Mouse (Mus musculus): ENCODE measurements at regions not wholly inside any gene's neighbourhood (a gene's known extent, or its start where the extent isn't known, plus 50 kb on each side); places are given as distances from the start of the nearest gene placed in this dataset.
A peak's percentile ranks its signal among the peaks of the same experiment; 100 is the strongest.

GRCm38 (mm10) chr10:87432306-87432705 lies 61.2 kb downstream of the Ascl1 start:
- no peak for DNase-seq (ENCODE audit: low spot score)

DNA sequence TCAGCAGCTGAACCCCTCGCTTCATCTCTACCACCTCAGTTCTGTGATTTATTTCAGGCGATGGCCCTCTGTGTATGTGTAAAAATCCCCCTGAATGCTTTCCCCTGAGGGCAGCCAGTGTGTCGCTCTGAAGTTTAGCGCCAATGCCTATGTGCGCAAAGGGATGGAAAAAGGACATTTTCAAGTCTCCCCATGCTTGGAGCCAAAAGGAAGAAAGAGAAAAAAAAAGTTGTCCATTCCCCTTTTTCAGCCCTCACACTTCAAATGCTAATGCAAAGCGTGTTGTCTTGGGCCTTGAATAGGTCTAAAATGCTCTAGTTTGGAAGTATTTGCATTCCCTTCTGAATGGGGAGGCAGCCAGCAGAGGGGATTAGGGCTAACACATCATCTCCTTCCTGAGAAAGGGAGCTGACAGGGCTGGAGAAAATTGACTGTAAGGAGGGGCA lies 73.5 kb downstream of the Ascl1 start:
- DNase-seq (ENCODE audit: low spot score), result no peak

GRCm38 (mm10) chr10:87419245-87419939 lies 74.1 kb downstream of the Ascl1 start:
- no peak for DNase-seq (ENCODE audit: low spot score)

DNA sequence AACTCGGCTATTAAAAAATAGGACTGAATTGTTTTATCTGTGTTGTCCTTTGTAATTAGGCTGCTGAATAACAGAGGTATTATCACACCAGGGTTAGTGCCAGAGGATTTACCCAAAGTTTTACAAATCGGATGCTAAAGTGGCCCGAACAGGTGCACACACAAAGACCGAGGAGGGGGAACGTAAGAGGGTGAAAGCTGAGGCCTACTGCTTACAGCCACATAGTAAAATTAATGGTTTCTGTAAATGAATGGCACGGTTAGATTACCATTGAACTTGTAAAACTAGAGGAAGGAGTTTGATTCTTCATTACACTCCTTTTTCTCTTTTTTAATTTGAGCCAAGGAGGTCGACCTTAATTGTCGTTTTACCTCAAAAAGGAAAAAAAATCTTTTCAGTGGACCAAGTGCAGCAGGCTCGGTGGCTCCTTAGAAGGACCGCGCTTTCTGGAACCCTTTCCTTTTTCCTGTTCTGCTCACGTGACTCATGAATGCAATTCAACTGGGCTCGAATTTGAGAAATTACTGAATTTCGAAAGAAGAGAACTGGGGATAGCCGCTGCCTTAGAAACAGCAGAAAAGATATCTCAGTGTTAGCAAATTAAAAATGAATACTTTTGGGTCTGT lies 99.1 kb downstream of the Ascl1 start:
- DNase-seq (ENCODE audit: low spot score), result no peak

DNA sequence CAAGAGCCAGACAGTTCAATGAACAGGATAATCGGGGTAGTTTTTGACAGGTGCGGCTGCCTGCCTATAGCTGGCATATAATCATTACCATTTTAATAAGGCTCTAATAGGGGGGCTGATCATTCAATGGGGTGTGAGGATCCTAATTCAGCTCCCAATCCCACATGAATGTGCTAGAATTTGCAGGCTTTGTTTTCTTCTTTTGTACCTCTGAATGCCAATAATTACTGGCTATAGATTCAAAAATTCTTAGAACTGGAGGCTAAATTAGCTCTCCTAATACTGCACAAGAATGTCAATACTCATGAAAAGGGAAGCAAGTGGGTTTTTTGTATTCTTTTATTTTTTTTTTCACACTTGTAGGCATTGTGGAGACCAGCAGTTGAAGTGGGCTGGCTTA lies 104.3 kb downstream of the Ascl1 start:
- DNase-seq (ENCODE audit: low spot score), result no peak

DNA sequence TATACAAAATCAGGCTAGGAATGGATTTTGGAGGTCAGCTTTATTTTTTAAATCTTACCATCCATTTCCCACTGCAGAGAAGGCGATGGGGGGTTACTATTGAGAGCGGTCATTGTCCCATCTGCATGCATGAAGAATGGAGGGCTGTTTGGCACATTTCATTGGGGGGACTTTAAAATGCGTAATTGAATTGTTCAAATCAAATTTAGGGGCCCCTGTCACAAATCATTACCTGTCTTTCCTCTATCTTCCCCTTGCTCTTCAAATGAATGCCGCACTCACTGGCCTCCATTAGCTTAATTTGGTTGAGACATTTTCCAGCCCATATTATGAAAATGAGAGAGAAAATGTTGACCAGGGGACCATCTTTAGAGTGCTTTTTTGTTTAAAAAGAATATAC lies 108.2 kb downstream of the Ascl1 start:
- no peak for DNase-seq (ENCODE audit: low spot score)

DNA sequence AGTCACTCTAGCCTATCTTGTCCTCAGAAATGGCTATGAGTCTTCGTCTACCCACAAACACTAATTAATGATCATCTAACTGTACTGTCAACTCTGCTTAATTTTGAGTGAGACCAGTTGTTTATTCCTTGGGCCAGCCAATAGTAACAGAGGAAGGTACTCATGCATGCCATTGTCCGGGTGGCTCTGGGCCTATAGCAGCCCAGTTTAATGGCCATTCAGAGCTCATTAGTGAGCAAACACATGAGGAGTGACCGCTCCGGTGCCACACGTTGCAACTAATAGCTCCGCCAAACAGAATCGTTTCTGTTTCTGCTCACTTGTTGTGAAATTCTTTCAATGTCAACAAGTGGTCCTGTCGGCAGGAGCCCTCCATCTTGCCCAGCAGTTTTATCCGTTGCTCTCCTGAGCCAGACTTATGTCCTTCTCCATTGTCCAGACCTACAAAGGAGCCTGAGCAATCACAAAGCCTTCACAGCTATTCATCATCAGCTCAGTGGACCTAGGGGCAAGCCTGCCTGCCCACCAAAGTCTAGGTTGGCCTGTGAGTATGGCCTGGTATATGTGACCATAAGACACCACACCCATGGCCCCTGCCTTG lies 108.8 kb downstream of the Ascl1 start:
- no peak for DNase-seq (ENCODE audit: low spot score)

DNA sequence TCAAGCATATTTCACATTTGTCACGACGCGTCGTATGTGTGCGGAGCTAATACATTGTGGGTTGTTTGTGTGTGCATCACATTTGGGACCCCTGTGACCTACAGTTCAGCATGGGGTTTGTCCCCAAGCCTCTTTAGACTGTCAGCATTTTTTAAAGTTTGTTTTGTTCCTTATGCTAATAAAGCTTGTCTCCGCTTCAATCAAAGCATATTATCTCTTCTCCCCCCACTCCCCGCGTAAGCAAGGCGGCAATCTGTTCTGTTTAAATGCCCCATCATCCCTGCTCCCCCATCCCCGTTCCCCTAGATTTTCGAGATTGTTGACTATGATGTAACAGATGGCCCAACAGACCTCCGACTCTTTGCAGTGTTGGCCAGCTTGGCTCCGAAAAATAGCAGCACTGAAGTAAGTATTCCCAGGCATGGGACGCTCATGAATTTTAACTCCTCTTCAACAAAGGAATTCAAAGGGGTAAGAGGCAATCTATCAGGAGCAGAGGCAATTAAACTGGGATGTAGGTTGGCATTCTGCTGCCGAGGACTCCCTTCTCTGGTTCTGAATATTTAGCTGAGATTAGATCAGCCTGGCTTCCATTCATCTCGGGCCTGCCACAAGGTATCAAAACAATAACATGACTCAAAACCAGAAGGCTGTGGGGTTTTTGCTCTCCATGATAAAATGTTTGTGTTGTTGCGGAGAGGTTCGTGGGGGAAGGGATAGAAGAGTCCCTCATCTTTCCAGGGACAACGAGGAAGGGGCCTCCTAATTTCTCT lies 141.9 kb downstream of the Ascl1 start:
- DNase-seq (ENCODE audit: low spot score), result peak; percentile 28

DNA sequence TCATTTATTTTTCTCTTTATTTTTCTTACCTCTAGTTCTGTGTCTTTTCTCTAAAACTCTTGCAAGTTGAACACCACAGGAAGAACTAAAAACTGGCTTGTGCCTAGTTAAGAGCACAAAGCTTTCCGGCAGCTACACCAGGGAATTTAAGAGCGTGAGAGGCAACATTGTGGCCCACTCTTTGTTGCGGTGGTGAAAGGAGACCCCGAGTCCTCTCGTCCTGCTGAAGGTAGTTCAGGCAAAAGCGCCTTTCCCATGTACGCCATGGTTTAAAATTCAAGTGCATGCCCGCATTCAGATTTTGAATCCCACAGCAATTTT lies 142.4 kb downstream of the Ascl1 start:
- no peak for DNase-seq (ENCODE audit: low spot score)

DNA sequence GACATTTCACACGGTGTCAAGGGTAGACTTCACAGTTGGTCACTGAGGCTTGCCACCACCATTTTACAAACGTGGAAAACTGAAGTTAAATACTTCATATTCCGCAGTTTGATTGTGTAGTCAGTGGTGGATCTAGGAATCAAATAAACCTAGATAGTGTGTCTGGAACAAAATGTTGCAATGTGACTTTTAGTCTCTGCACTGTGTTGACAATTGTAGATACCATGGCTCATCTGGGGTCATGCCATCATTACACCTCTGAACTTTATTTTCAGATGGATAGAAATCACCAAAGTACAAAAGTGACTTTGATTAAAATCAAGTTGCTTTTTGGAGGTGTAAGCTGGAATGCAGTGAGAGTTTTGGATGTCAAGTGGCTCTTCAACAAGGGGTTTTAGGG lies 158.3 kb downstream of the Ascl1 start:
- no peak for DNase-seq (ENCODE audit: low spot score)

DNA sequence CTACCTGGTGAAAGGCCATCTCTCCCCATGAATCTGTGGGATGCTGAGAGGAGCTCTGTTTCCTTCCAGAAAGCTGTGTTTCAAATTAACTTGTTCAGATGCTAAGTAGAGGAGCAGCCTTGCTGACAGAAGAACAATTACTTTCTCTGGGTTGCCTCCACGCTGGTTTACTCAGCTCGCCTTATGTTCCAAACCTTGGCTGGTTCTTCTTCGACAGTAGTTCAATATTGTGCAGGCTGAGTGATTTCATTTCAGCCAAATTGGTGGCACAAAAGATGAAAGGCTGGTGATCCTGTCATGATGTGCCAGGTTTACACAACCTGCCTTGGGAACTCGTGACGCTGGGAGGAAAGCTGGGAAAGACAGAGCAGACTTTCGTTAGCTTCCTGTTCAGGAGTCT lies 160.1 kb downstream of the Ascl1 start:
- peak; percentile 13 for DNase-seq (ENCODE audit: low spot score)

- no peak for DNase-seq (ENCODE audit: low spot score)
These were observed 164.0 kb downstream of the Ascl1 start for GRCm38 (mm10) chr10:87329471-87329870.

DNA sequence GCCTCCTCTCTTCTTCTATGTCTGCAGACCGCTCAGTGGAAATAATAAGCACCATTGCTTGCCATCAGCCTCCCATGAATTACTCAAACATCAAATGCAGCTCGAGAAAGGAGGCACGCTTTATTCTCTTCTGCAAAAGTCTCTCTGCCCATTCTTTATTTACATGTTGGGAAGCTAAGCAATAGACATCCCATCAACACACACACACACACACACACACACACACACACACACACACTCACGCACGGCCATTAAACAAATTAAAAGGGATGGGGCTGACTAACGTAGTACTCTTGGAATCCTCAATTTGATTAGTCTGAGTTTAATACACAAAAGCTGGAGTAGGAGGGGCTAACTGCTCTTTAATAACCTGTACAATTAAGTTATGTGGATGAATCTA lies 167.7 kb downstream of the Ascl1 start:
- DNase-seq (ENCODE audit: low spot score), result no peak

- DNase-seq (ENCODE audit: low spot score), result no peak
These were observed 168.3 kb downstream of the Ascl1 start for GRCm38 (mm10) chr10:87325143-87325542.

GRCm38 (mm10) chr10:87309601-87310062 lies 183.8 kb downstream of the Ascl1 start:
- DNase-seq (ENCODE audit: low spot score), result no peak

DNA sequence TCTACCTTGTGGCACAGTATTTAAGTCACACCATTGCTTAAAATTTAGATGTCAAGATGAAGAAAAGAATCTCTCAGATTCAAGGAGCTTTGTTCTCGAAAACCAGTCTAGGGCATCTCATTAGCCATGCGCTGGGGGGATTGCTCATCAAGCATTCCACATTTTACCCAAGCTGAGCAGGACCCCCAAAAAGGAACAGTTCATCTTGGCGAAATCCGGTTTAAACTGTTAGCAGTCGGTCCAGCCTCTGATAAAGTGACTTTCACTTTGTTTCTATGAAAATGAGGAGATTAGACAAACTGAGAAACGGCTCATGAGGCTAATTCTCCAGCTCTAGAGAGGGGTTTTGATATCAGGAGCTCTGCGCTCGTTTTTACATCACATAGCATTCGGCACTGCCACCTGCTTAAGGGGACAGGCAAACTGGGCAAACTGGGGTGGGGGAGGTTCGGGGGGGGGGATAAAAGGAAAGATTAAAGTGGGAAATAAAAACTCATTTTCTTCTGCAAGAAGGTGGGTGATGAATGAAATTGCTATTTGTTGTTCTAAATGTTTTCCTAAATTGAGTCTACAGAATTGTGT lies 184.6 kb downstream of the Ascl1 start:
- no peak for DNase-seq (ENCODE audit: low spot score)

DNA sequence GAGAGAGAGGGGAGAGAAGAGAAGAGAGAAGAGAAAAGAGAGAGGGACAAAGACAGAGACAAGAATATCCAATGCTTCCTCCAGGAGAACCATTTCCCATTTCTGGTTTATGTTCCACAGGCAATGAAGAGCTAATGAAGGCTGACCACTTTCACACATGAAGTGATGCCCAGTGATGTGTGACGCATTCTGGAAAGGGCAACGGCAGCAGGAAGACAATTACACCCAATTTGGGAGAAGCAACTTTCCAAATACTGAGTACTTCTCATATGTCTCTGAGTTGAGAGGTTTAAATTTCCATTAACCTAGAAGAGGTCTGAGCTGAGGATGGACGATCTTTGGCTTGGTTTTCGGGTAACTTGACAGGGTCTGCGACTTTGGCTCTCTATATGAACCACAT lies 196.3 kb downstream of the Ascl1 start:
- no peak for DNase-seq (ENCODE audit: low spot score)

DNA sequence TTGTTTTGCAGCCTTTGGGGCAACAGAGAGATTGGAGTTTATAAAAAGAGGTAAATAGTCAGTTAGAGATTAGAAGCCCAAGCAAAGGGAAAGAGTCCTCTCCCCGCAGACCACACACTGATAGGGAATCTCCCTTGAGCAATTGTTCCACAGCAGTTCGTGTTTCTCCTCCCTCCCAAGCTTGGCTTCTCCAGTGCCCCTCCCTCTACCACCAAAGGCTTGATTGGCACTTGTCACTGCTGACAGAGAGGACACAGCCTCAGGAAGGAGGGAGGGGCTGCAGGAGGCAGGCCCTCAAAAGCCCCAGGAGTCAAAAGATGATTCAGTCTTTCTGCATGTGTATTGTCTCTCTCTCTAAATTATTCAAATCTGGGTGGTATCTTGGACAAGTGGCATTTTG lies 200.1 kb downstream of the Ascl1 start:
- DNase-seq (ENCODE audit: low spot score), result no peak

GRCm38 (mm10) chr10:87286831-87287230 lies 206.6 kb downstream of the Ascl1 start:
- no peak for DNase-seq (ENCODE audit: low spot score)

- no peak for DNase-seq (ENCODE audit: low spot score)
These were observed 209.2 kb downstream of the Ascl1 start for GRCm38 (mm10) chr10:87284296-87284695.
